Mouse (Mus musculus) lung, embryonic 16.5 days (tissue): Measurements from ENCODE around the gene Cd300e. TPM values are rescaled to one million over a fixed set of nuclear protein-coding genes. Genes with fewer than 3 reads are reported as not detected.

Experiments
- ATAC-seq: fragments of 200-750 bp; cut with Nextera tagmentation; 2 replicates; pipeline ENCODE4 v1.8.0; 2017; ENCODE audit warnings: low read depth, mild to moderate bottlenecking, moderate library complexity
- H3K27ac ChIP-seq: fragments of 300-500 bp; sonication (generic); 2 replicates; pipeline ENCODE4 v1.5.1; 2014; ENCODE audit warnings: mild to moderate bottlenecking, control low read depth, low read length
- H3K27me3 ChIP-seq: fragments of 300-500 bp; sonication (generic); 2 replicates; pipeline ENCODE4 v1.6.1; 2014; ENCODE audit warnings: low read depth, low read length, mixed read lengths; ENCODE audit not compliant: control insufficient read depth, insufficient read depth
- H3K36me3 ChIP-seq: fragments of 300-500 bp; sonication (generic); 2 replicates; pipeline ENCODE4 v1.6.1; 2014; ENCODE audit warnings: low read length; ENCODE audit not compliant: control insufficient read depth, insufficient read depth
- H3K4me1 ChIP-seq: fragments of 300-500 bp; sonication (generic); replicated peaks from 2 replicates; pipeline ENCODE4 v1.6.1; 2014; ENCODE audit warnings: low read length, mixed read lengths; ENCODE audit not compliant: control insufficient read depth, insufficient read depth
- H3K4me2 ChIP-seq: fragments of 300-500 bp; sonication (generic); 2 replicates; pipeline ENCODE4 v1.6.1; 2014; ENCODE audit warnings: low read depth, low read length, control low read depth
- H3K4me3 ChIP-seq: fragments of 300-500 bp; sonication (generic); 2 replicates; pipeline ENCODE4 v1.5.1; 2014; ENCODE audit warnings: mild to moderate bottlenecking, low read length, control low read depth
- H3K9ac ChIP-seq: fragments of 300-500 bp; sonication (generic); 2 replicates; pipeline ENCODE4 v1.6.1; 2014; ENCODE audit warnings: low read length, control low read depth
- H3K9me3 ChIP-seq: fragments of 300-500 bp; sonication (generic); 2 replicates; pipeline ENCODE4 v1.6.1; 2016; ENCODE audit warnings: low read length; ENCODE audit not compliant: control insufficient read depth
- WGBS: fragments of 180-500 bp; shearing (Covaris S2); extraction: QIAGEN DNeasy Blood & Tissue Kit; methylation state at CpG from one replicate; pipeline ENCODE4 v1.1.7; 2014; 5-methylcytosine and 5-hydroxymethylcytosine counted together
- polyA plus RNA-seq: library from polyadenylated mRNA; unstranded; fragments of >200 nt; fragmentation: Nextera tagmentation; extraction: Ambion mirVana; gene quantifications from 2 replicates; pipeline ENCODE4 v1.2.1, GENCODE M21; 2015

Gene Cd300e
- polyA plus RNA-seq, 1 experiment from 2014 or later: 0.06 TPM

DNA sequence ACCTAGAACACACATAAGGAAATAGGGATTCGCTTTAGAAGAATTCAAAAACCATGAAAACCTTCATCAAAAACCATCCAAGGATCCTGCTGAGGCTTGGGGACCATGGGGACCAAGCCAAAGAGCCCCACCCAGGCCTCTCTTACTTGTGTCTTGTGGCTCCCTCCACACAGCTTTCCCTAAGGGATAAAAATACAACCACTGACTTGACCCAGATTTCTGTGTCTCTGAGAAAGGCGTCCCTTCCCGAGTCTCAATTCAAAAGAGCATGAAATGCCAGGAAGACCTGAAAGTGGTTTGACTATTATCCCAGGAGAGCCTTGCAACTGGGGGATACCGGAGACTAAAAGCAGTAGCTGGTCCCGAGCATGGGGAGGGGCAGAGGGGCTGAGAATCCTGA lies 11.0 kb upstream of the Cd300e start:
- Histone ChIP-seq H3K36me3 (no peaks in the 10 kb centered on the region), H3K27ac (no peak overlapping the region), H3K9me3 (no peaks in the 10 kb centered on the region), H3K4me3 (no peak overlapping the region), H3K4me1 (peaks cover 7% of the 10 kb centered on the region), H3K9ac (no peak overlapping the region), H3K27me3 (no peaks in the 10 kb centered on the region), H3K4me2 (no peak overlapping the region)
- 65% methylated on average over 5 of the region's 5 CpGs for whole genome bisulfite sequencing
- no peak for ATAC-seq

DNA sequence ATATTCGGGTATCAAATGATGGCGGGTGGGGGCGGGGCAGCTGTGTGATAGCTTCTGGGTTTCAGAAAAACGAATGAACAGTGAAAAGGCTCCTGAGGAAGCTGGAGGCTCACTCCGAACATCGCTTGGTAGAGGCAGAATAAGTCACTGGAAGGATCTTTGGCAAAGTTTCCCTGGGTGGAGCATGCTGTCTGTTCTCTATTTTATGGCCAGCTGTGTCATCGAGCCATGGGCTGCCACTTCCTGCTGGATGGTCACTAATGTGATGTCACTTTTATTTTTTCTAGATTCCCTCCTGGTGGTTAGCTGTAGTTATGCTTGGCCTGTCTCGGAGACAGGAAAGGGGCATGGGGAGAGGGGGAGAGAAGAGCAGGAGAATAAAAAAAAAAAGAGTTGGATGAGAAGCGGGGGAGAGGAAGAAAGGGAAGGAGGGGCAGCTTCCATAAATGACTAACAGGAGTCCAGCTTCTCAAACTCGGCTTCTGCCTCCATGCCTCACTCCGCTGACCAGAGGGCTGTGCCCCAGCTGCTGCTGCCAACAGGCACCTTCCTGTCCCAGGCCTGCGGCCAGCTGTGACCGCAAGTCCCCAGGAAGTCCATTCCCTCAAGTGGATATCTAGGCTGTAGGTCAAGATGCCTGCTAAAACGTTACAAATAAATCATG lies 9.8 kb upstream of the Cd300e start:
- H3K27ac ChIP-seq: peak overlapping the region; percentile 41; the same call in 1 of the 2 replicates
- peaks cover 7% of the 10 kb centered on the region for H3K4me1 ChIP-seq
- 5% methylated on average over 14 of the region's 14 CpGs for WGBS
- peak; percentile 71 for ATAC-seq
- H3K4me2 ChIP-seq: peak overlapping the region; percentile 33
- H3K27me3 ChIP-seq: no peaks in the 10 kb centered on the region
- H3K4me3 ChIP-seq: no peak overlapping the region; the same call in 1 of the 2 replicates
- no peak overlapping the region for H3K9ac ChIP-seq
- no peaks in the 10 kb centered on the region for H3K36me3 ChIP-seq
- H3K9me3 ChIP-seq: no peaks in the 10 kb centered on the region

DNA sequence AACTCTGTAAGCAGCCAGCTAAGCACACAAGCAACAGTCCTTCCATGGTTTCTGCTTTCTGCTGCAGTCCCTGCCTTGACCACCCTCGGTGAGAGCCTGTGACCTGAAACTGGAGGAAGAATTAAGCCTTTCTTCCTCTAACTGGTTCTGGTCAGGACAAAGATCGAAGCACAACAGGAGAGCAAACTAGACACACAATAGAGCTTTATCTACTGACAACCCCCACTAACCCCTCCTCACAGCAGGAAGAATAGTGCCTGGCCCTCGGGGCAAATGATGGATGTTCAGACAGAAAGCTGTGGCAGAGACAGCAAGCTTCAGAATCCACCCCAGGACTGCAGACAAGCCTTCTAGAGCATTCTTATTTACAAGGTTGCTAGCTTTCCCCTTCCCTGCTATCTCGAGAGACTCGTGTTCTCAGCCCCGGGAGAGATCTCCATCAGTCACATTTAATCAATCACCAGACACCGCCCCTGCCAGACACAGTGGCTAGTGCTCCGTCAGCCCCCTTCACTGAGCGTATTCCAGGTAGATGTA lies 9.1 kb upstream of the Cd300e start:
- Histone ChIP-seq H3K27me3 (no peaks in the 10 kb centered on the region), H3K4me3 (no peak overlapping the region), H3K4me2 (peak overlapping the region; percentile 33), H3K9ac (no peak overlapping the region), H3K4me1 (peaks cover 7% of the 10 kb centered on the region), H3K27ac (no peak overlapping the region), H3K9me3 (no peaks in the 10 kb centered on the region), H3K36me3 (no peaks in the 10 kb centered on the region)
- 2% methylated on average over 9 of the region's 9 CpGs for WGBS
- no peak for ATAC-seq

DNA sequence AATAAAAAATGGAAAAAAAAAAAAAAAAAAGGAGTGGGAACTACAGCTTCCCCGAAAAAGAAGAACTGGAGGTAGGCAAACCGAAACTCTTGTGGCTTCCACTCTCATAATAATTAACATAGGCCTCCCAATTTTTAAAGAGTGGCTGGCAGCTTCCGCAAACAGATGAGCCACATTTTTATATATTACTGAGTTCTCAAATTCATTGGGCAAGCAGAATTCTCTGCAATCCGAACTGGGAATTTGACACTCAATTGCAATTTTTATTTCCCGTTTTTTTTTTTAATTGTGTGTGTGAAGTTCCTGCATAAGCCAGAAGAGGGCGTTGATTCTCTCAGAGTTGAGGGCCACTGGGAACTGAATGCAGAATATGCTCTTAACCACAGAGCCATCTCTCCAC lies 4.8 kb upstream of the Cd300e start:
- 60% methylated on average over 6 of the region's 6 CpGs for WGBS
- no peak for ATAC-seq

DNA sequence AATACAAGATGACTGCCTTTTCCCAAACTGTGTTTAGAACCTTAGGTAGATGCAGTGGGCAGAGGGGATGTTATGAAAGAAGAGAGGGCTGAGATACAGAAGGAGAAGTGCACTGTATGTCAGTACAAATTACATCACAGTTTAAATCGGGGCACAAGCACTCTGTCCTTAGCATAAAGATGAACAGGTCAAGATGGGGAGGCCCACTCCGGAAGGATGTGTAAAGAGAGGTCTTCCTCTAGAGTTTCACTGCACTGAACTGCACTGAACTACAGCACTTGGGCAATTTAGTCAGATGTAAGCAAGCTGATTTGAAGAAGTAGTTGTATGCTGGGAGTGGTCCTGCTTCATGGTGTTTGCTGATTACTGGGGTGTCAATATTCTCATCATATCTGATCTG lies 2.2 kb downstream of the Cd300e start:
- Histone ChIP-seq H3K9ac (no peak overlapping the region), H3K27ac (no peak overlapping the region), H3K4me1 (no peaks in the 10 kb centered on the region), H3K36me3 (no peaks in the 10 kb centered on the region), H3K27me3 (no peaks in the 10 kb centered on the region), H3K4me2 (no peak overlapping the region), H3K4me3 (no peak overlapping the region), H3K9me3 (no peaks in the 10 kb centered on the region)
- no peak for ATAC-seq
- WGBS: 64% methylated on average over 2 of the region's 2 CpGs

More for the DNA sequence above, 4.8 kb upstream of the Cd300e start:
- no peak overlapping the region for H3K27ac ChIP-seq
- H3K4me1 ChIP-seq: peaks cover 2% of the 10 kb centered on the region; the same call in 1 of the 2 replicates
- H3K36me3 ChIP-seq: no peaks in the 10 kb centered on the region
- H3K4me2 ChIP-seq: no peak overlapping the region
- H3K9ac ChIP-seq: no peak overlapping the region
- H3K27me3 ChIP-seq: no peaks in the 10 kb centered on the region
- H3K4me3 ChIP-seq: no peak overlapping the region
- H3K9me3 ChIP-seq: no peaks in the 10 kb centered on the region

DNA sequence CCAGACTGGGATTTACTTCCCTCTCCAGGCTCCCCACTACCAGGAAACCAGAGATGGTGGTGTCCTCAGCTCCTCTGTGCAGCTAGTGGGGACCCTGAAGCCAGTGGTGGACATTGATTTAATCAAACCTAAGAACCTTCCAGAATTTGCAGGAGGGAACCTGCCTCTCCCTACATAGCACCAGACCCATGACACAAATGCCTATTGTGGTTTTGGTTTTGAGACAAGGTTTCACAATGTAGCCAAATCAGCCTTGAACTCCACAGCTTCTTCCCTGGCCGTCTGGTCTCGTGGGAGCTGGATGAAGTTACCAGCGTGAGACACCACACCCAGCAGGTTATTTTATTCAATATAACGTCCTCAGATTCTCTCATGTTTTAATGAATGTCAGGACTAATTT lies 3.3 kb downstream of the Cd300e start:
- no peak for ATAC-seq
- Histone ChIP-seq H3K9ac (no peak overlapping the region), H3K4me2 (no peak overlapping the region), H3K4me3 (no peak overlapping the region), H3K4me1 (no peaks in the 10 kb centered on the region), H3K9me3 (no peaks in the 10 kb centered on the region), H3K27me3 (no peaks in the 10 kb centered on the region), H3K36me3 (no peaks in the 10 kb centered on the region), H3K27ac (no peak overlapping the region)
- WGBS: 72% methylated on average over 4 of the region's 4 CpGs

DNA sequence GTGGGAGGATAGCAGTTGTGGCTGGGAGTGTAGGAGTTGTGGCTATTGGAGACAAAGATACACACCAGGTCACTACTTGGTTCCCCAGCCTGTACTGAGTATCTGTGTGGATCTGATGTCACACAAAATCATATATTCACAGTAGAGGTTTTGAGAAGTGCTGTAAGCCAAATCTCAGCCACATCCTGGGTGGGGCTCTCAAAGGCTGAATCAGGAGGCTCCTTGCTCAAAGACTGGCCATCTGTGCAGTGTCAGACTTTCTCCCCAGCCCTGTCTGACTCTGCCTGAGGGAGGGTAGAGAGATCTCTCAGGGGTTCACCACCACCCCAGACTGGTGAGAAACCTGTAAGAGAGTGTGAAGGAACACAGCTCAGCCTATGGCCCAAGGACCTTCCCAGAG lies 7.4 kb downstream of the Cd300e start:
- Histone ChIP-seq H3K27ac (no peak overlapping the region), H3K9ac (no peak overlapping the region), H3K9me3 (no peaks in the 10 kb centered on the region), H3K27me3 (no peaks in the 10 kb centered on the region), H3K4me3 (no peak overlapping the region), H3K4me2 (no peak overlapping the region), H3K4me1 (no peaks in the 10 kb centered on the region), H3K36me3 (no peaks in the 10 kb centered on the region)
- no peak for ATAC-seq

DNA sequence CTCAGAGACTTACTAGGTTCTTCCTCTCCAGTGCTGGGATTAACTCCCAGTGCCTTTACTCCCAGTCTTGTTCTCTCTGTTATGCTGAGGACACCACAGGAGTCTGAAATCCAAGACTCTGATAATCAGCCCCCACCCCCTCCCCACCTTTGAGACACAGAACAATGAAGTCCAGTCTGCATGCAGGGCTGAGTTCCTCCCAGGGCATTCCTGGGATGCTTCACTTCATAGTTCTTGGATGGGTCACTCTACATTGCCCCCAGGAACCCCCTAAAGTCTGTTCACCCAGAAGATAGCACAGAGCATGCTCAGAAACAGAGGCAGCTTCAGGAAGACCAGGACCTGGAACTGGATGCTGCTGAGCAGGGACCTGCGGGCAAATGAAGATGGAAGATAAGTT lies 9.0 kb downstream of the Cd300e start:
- Histone ChIP-seq H3K27ac (no peak overlapping the region), H3K4me2 (no peak overlapping the region), H3K4me1 (no peaks in the 10 kb centered on the region), H3K9me3 (no peaks in the 10 kb centered on the region), H3K27me3 (no peaks in the 10 kb centered on the region), H3K36me3 (no peaks in the 10 kb centered on the region), H3K4me3 (no peak overlapping the region), H3K9ac (no peak overlapping the region)
- WGBS: 67% methylated on average over 1 of the region's 1 CpGs
- ATAC-seq: no peak

DNA sequence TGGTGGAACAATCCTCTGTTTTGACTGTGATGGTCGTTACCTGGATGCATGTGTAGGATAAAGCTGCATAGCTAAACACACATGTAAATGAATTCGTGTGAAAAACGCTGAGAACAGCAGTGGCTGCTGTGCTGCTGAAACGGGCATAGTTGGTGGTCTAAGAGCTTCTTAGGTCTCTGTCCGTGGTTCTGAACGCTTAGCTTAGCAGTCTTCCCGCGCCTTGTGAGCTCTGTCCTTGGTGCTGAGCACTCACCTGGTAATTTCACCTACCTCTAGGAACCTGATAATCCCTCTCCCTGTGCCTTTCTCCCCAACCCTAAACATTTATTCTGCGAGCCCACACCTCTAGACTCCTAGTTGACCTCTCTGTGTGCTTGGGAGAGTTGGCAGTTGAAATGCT lies 9.8 kb downstream of the Cd300e start:
- no peaks in the 10 kb centered on the region for H3K4me1 ChIP-seq
- no peaks in the 10 kb centered on the region for H3K36me3 ChIP-seq
- H3K4me3 ChIP-seq: no peak overlapping the region
- H3K4me2 ChIP-seq: no peak overlapping the region
- no peaks in the 10 kb centered on the region for H3K9me3 ChIP-seq
- H3K27ac ChIP-seq: no peak overlapping the region
- no peaks in the 10 kb centered on the region for H3K27me3 ChIP-seq
- WGBS: 2% methylated on average over 9 of the region's 9 CpGs
- ATAC-seq: no peak
- H3K9ac ChIP-seq: no peak overlapping the region
